Mouse (Mus musculus): ENCODE measurements around the gene Pkmyt1.

- peak; percentile 81 for TF ChIP-seq CTCF (IDR thresholded peaks at IDR 0.05; ENCODE audit: low read depth)
- TF ChIP-seq EP300 (IDR thresholded peaks at IDR 0.05; ENCODE audit: low read depth), result no peak
Measured at GRCm38 (mm10) chr17:23774090-23774489, 48.0 kb downstream of the Pkmyt1 start.

Measured in heart, postnatal 0 days (tissue).